In the genomic region with DNA sequence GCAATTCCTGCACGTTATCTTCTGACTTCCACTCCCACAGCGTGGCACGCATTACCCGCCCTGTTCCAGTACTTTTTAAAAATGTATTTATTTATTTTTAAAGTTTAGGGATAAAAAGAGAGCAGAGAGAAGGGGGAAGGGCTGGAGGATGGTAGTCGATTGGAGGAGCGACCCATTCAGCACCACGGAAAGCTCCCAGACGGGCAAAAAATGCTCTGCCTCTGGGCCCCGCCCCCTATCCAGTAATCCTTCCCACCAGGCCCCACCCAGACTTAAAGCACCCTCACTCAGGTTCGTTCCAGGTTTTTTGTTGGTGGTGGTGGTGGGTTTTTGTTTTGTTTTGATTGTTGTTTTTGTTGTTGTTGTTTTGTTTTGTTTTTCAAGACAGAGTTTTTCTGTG, we compare ENCODE assay signal across 8 mouse cellular contexts. TPM values are rescaled to one million over a fixed set of nuclear protein-coding genes. Genes with fewer than 3 reads are reported as not detected.
A peak's percentile ranks its signal among the peaks of the same experiment; 100 is the strongest.
DNase-seq lines count a peak whose midpoint lies in the region; ATAC-seq lines count a peak whose summit lies in the region.

No protein-coding gene starts in this region.

- ATAC-seq in erythroid progenitor cell, adult 5-6 weeks (replicated peaks; ENCODE audit: low FRiP score, poor library complexity, severe bottlenecking) = no peak

- intact Hi-C loops in heart, postnatal 25 days (cut with DNase I) = no loop called here

- peak; percentile 78 for DNase-seq in heart, postnatal 4 days
- DNase-seq in heart, adult 11 months = no peak
- peak; percentile 35 to 46 for DNase-seq in urinary bladder, postnatal 36 days (ENCODE audit: low spot score in 2 of 2)
- DNase-seq in urinary bladder, adult 2 months (ENCODE audit: low spot score) = no peak
- DNase-seq in kidney, postnatal 25 days = peak; percentile 73 to 79
- DNase-seq in cerebellum, postnatal 4 days (ENCODE audit: low spot score in 2 of 2) = no peak
- DNase-seq in heart, postnatal 25 days (ENCODE audit: low spot score) = no peak

RNA-seq across cellular contexts. Expression of a gene that starts 11.1 kb away (rescaled TPM):
- 1 to 10 TPM; 6.0 to 7.4 TPM for total RNA-seq in heart, postnatal 4 days (2021)
- polyA plus RNA-seq in urinary bladder, adult 2 months (2012; rRNA removed) = 4.2 and 4.5 TPM in 2 replicates
- total RNA-seq in heart, postnatal 25 days (2021) = 1 to 10 TPM; 3.5 TPM
- not detected in 2 replicates for total RNA-seq in erythroid progenitor cell, adult 5-6 weeks (2015; ENCODE audit: low replicate concordance)
- total RNA-seq in erythroid progenitor cell, adult 5-6 weeks (2017; ENCODE audit: low replicate concordance) = not detected in 2 replicates

RNA-seq across cellular contexts. Expression of a gene that starts 12.7 kb away (rescaled TPM):
- total RNA-seq in heart, postnatal 4 days (2021) = 1 to 10 TPM in 1 of 2 experiments, under 1 TPM in 1; 0.43 to 1.3 TPM
- 1.8 and 2.0 TPM in 2 replicates for polyA plus RNA-seq in urinary bladder, adult 2 months (2012; rRNA removed)
- total RNA-seq in heart, postnatal 25 days (2021) = under 1 TPM; 0.20 to 0.47 TPM
- 7.2 and 20.1 TPM in 2 replicates for total RNA-seq in erythroid progenitor cell, adult 5-6 weeks (2015; ENCODE audit: low replicate concordance)
- 2.6 and 4.1 TPM in 2 replicates for total RNA-seq in erythroid progenitor cell, adult 5-6 weeks (2017; ENCODE audit: low replicate concordance)

RNA-seq across cellular contexts. Expression of a gene that starts 14.6 kb away (rescaled TPM):
- under 1 TPM in 1 of 2 experiments, not detected in 1; 0.88 TPM for total RNA-seq in heart, postnatal 4 days (2021)
- 3.3 and 3.8 TPM in 2 replicates for polyA plus RNA-seq in urinary bladder, adult 2 months (2012; rRNA removed)
- not detected for total RNA-seq in heart, postnatal 25 days (2021)
- 3.6 and 18.0 TPM in 2 replicates for total RNA-seq in erythroid progenitor cell, adult 5-6 weeks (2015; ENCODE audit: low replicate concordance)
- 4.1 TPM in 1 of 2 replicates, not detected in the other for total RNA-seq in erythroid progenitor cell, adult 5-6 weeks (2017; ENCODE audit: low replicate concordance)

RNA-seq across cellular contexts. Expression of a gene that starts 20.7 kb away (rescaled TPM):
- total RNA-seq in heart, postnatal 4 days (2021) = 10 to 100 TPM; 11.1 to 13.5 TPM
- polyA plus RNA-seq in urinary bladder, adult 2 months (2012; rRNA removed) = 85.1 and 117 TPM in 2 replicates
- 10 to 100 TPM; 17.7 to 18.4 TPM for total RNA-seq in heart, postnatal 25 days (2021)
- 243 and 282 TPM in 2 replicates for total RNA-seq in erythroid progenitor cell, adult 5-6 weeks (2015; ENCODE audit: low replicate concordance)
- 60.1 and 77.1 TPM in 2 replicates for total RNA-seq in erythroid progenitor cell, adult 5-6 weeks (2017; ENCODE audit: low replicate concordance)

RNA-seq across cellular contexts. Expression of a gene that starts 23.3 kb away (rescaled TPM):
- under 1 TPM in 1 of 2 experiments, not detected in 1; 0.34 TPM for total RNA-seq in heart, postnatal 4 days (2021)
- not detected in 2 replicates for polyA plus RNA-seq in urinary bladder, adult 2 months (2012; rRNA removed)
- total RNA-seq in heart, postnatal 25 days (2021) = not detected
- not detected in 2 replicates for total RNA-seq in erythroid progenitor cell, adult 5-6 weeks (2015; ENCODE audit: low replicate concordance)
- not detected in 2 replicates for total RNA-seq in erythroid progenitor cell, adult 5-6 weeks (2017; ENCODE audit: low replicate concordance)

Comparison
In these comparisons a context has a peak if more than half of its experiments do, and no peak if none do; other contexts are left out.
1. DNase-seq: peak in heart, postnatal 4 days (single experiment), urinary bladder, postnatal 36 days (2 of 2) and kidney, postnatal 25 days (2 of 2); none in heart, adult 11 months (single experiment), urinary bladder, adult 2 months (single experiment), cerebellum, postnatal 4 days (0 of 2) and heart, postnatal 25 days (single experiment).
2. RNA of a gene that starts 11.1 kb away (total RNA-seq): 6.0 to 7.4 TPM in heart, postnatal 4 days and 3.5 TPM in heart, postnatal 25 days; not detected in erythroid progenitor cell, adult 5-6 weeks; every median in the first group is over 4 times any median in the second.